Mouse (Mus musculus): ENCODE measurements around the gene Rusc1.

- TF ChIP-seq POLR2A (IDR thresholded peaks at IDR 0.05; ENCODE audit: insufficient read depth, low read depth, low read length): no peak
- TF ChIP-seq CTCF (IDR thresholded peaks at IDR 0.05; ENCODE audit: insufficient read depth, low read depth, low read length): no peak
These were observed 25.8 kb downstream of the Rusc1 start for GRCm38 (mm10) chr3:89067265-89067664.

Measured in olfactory bulb, adult 2 months (tissue).